Mouse (Mus musculus): ENCODE measurements around the gene Ccno.
"Not testable (repeated sequence)": the region's sequence is repeated elsewhere in the genome, so short reads cannot be mapped to it uniquely, and the experiment has no call there.

Ccno gene

GRCm38 (mm10) chr13:113000576-113001318, 13.1 kb downstream of the Ccno start:
- DNase-seq (ENCODE audit: low spot score in 2 of 2), result no peak

- no peak for DNase-seq (ENCODE audit: low spot score in 2 of 2)
Measured at GRCm38 (mm10) chr13:113012683-113013082, 25.1 kb downstream of the Ccno start.

- DNase-seq (ENCODE audit: low spot score in 2 of 2), result not testable (repeated sequence)
Measured at GRCm38 (mm10) chr13:113013174-113013953, 25.8 kb downstream of the Ccno start.

GRCm38 (mm10) chr13:113021521-113021920, 33.9 kb downstream of the Ccno start:
- no peak for DNase-seq (ENCODE audit: low spot score in 2 of 2)

GRCm38 (mm10) chr13:113022467-113022866, 34.9 kb downstream of the Ccno start:
- DNase-seq (ENCODE audit: low spot score in 2 of 2), result no peak

DNA sequence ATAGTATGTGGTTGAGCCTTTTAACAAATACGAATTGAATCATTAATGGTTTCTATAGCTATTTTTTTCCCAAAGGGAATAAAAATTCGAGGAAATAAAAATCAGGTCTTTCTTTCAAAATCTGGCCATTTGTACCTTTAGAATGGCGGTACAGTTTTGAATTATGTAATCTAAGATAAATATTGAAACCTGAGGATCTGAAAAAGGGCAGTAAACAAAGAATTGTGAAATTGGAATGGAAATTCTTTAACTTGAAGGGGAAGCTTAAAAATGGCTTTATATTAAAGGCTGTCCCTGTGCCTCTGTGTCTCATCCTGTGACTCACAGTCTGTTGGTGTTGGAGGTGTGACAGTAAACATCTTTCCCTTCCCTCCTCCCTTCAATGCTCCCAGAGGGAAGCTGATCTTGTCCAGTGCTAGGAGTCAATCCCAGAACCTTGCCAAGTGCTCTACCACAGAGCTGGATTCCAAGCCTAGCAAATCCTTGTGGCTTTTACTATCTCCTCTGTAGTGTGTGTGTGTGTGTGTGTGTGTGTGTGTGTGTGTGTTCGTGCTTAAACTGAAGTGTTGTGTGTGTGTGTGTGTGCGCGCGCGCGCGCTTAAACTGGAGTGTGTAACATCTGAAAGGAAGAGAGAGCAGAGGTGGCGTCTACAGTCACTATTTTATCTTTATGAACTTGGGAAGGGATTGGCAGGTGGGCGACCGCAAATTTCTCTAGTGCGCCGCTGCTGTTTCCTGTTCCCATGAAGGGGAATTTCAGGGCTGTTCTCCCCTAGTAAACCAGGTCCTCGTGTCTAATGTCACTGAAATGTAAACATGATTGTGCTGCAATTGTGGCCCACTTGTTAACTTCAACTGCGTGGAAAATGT, 35.9 kb downstream of the Ccno start:
- DNase-seq (ENCODE audit: low spot score in 2 of 2), result no peak

- no peak for DNase-seq (ENCODE audit: low spot score in 2 of 2)
Measured at GRCm38 (mm10) chr13:113031351-113031750, 43.7 kb downstream of the Ccno start.

GRCm38 (mm10) chr13:113031792-113032571, 44.4 kb downstream of the Ccno start:
- peak in 1 of 2 experiments; percentile 27 for DNase-seq (ENCODE audit: low spot score in 2 of 2)

DNA sequence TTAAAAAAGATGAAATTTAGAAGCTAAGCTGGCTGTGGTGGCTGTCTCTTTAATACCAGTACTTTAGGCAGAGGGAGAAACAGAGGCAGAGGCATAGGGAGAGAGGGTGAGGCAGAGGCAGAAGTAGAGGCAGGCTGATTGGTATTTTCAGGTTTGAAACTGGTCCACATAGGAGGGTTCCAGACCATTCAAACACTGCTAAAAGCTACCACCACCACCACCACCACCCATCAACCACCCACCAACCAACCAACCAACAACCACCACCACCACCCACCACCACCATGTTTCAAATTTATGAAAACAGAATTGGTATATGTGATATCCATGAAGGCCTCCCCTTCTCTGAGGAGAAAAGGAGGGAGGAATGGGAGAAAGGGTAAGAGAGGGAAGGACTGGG, 45.2 kb downstream of the Ccno start:
- no peak for DNase-seq (ENCODE audit: low spot score in 2 of 2)

DNA sequence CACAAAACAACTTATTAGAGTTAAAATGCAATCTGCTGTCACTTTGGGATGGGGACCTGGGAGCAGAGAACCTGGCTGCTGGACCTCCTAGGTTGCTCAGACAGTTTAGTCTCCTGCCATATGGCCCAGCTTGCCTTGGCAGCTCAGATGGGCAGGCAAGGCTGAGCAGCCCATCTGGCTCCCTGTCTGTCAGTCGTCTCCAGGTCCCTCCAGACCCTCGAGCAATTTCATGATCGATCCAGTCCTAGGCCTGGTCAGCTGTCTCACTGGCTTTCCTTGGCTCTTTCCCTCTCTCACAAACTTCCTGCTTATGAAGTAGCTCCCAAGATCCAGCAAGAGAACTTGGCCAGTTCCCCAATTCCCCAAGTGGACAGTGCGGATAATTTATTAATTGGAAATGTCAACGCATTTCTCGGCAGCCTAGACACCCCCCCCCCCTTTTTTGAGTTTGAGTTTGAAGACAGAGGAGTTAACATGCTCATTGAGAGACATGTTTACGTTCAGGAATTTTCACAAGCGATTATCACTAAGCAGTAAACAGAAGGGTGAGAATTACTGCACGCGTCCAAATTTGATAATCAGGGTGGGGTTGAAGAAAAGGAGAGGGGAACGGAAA, 46.8 kb downstream of the Ccno start:
- DNase-seq (ENCODE audit: low spot score in 2 of 2), result no peak

GRCm38 (mm10) chr13:113034950-113035421, 47.4 kb downstream of the Ccno start, which contains the start of gene Cdc20b:
Gene Cdc20b (plus strand): TSS chr13:113035111.
- DNase-seq (ENCODE audit: low spot score in 2 of 2), result peak in 1 of 2 experiments; percentile 49

DNA sequence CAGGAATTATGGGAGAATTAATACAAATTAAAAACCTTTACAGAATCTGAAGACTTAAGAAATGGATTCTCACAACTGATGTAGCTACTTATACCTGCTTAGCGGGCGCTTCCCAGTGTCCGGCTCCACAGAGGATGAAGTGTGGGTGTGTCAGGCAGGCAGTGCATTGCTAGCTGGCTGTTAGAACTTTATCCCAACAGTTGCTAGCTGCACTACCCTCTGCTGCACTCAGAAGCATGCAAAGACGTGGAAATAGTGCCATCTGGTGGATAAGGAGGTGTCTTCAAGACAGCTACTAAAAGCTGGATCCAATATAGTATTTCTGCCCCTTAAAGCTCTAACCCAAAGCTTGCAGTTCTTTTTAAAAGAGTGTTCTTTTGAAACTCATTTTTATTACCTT, 48.2 kb downstream of the Ccno start:
- DNase-seq (ENCODE audit: low spot score in 2 of 2), result peak; percentile 31 to 66
